Mouse (Mus musculus) kidney, adult 8-10 months (tissue): ENCODE measurements at regions not wholly inside any gene's neighbourhood (a gene's known extent, or its start where the extent isn't known, plus 50 kb on each side); places are given as distances from the start of the nearest gene placed in this dataset.

Experiments
- DNase-seq, 2 experiments: peaks; one replicate each; pipeline ENCODE4 v3.0.0; 2022

- no peak for DNase-seq
Measured at GRCm38 (mm10) chr11:56925368-56925896, 85.8 kb upstream of the Gria1 start.

DNA sequence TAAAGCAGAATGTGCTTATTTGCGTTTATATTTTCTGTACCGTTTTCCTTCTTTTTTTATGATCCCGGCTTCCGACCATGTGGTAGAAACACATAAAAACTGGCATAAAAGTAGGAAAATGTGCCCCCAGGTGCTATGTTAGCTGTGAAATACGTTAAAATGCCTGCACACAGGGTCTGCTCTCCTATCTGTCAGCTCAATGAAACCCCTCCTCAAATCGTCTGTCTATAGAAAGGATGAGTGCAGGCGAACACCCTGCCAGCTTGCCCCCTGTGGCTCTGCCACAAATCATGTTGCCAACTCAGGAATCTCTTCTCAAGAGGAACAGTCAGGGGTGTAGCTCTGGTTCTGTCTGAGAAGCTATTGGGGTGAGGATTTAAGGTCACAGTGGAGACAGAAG, 78.4 kb upstream of the Gria1 start:
- no peak for DNase-seq

- no peak for DNase-seq
Measured at GRCm38 (mm10) chr11:56952357-56952756, 58.8 kb upstream of the Gria1 start.

- DNase-seq: no peak
Measured at GRCm38 (mm10) chr11:56957824-56958223, 53.4 kb upstream of the Gria1 start.
